Mouse (Mus musculus): ENCODE measurements around the gene Olfr573-ps1. TPM values are rescaled to one million over a fixed set of nuclear protein-coding genes. Genes with fewer than 3 reads are reported as not detected.

Olfr573-ps1 gene
- polyA plus RNA-seq, 1 experiment from 2014 or later = not detected

DNA sequence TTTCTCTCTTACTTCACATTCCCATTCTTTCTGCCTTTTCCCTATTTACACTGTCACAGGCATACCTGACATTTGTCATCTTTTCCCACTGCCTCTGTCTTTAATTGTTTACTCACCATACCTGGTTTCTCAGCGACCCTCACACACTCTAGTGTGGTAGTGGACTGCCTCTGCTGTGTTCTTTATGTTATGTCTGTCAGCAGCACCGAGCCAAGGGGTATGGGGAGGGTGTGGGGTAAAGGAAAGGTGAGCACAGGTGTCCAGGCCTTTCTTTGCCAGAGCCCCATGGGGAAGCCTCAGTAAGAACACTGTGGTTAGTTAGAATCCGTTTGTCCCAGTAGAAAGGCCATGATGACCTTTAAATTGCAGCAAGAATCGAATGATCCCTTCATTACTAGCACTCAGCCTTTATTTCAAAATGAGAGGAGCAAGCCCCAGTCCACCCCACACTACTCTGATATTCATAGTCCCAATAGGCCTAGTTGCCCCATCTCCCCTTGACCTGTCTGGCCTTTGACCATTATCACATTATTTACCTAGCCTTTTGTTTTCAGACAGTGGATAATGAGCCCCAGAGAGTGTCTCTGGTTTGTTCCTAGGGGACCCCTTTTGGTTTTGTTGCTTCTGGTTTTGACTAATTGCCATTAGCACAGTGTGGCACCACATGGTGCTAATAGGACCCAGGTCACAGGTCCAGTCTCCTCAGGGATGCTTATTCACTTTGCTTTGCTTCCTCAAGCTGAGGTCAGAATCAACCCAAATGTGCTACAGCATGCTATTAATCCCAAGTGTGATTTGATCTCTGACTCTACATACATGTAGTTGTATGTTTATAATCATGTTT lies 25.1 kb downstream of the Olfr573-ps1 start, which contains the start of gene Olfr571:
Gene Olfr571, minus strand, starts transcription at position 505 of the 844 bp plus-strand sequence.
- H3K4me1 ChIP-seq = no peaks in the 10 kb centered on the region
- H3K36me3 ChIP-seq = no peaks in the 10 kb centered on the region
- H3K9ac ChIP-seq = no peak within 1 kb of the TSS
- H3K9me3 ChIP-seq (replicated peaks) = no peaks in the 10 kb centered on the region
- H3K4me2 ChIP-seq = no peak within 1 kb of the TSS
- H3K27me3 ChIP-seq = no peaks in the 10 kb centered on the region
- ATAC-seq (replicated peaks; ENCODE audit: low FRiP score) = no peak
- WGBS = 54% methylated on average over 4 of the region's 4 CpGs
- H3K27ac ChIP-seq = no peak within 1 kb of the TSS
- H3K4me3 ChIP-seq (replicated peaks) = no peak within 1 kb of the TSS

DNA sequence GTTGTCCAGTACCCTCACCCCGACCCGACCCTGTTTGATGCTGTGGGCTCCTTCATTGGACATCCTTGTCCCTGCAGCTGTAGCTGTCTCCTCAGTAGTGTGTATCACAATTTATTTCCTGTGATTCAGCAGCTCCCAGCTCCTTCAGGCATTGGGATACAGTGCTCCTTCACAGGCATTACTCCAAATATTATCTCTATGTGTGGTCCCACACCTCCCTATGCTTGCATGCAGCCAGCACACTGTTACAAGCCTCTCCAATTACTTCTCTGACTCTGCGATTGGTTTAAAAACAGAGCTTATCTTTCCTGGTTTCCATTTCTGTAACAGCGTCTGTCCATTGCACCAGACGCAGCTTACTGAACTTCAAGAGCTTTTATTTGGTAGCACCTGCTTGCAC lies 26.0 kb downstream of the Olfr573-ps1 start:
- no peak for ATAC-seq (replicated peaks; ENCODE audit: low FRiP score)
- no peaks in the 10 kb centered on the region for H3K36me3 ChIP-seq
- H3K27me3 ChIP-seq = no peaks in the 10 kb centered on the region

GRCm38 (mm10) chr7:102915261-102915660 lies 27.1 kb downstream of the Olfr573-ps1 start:
- Histone ChIP-seq H3K27ac (no peak overlapping the region), H3K36me3 (no peaks in the 10 kb centered on the region), H3K4me1 (no peaks in the 10 kb centered on the region), H3K4me2 (no peak overlapping the region), H3K27me3 (no peaks in the 10 kb centered on the region), H3K9ac (no peak overlapping the region), H3K9me3 (replicated peaks) (no peaks in the 10 kb centered on the region), H3K4me3 (replicated peaks) (no peak overlapping the region)
- WGBS = 20% methylated on average over 1 of the region's 1 CpGs
- ATAC-seq (replicated peaks; ENCODE audit: low FRiP score) = no peak

More for the DNA sequence above, 26.0 kb downstream of the Olfr573-ps1 start:
- Histone ChIP-seq H3K9me3 (replicated peaks) (no peaks in the 10 kb centered on the region), H3K9ac (no peak overlapping the region), H3K4me2 (no peak overlapping the region), H3K27ac (no peak overlapping the region), H3K4me1 (no peaks in the 10 kb centered on the region), H3K4me3 (replicated peaks) (no peak overlapping the region)
- 58% methylated on average over 5 of the region's 5 CpGs for WGBS

Other genes with a start within 250 kb of the Olfr573-ps1 start
- not detected in 2 replicates for gene Olfr557, start 246.7 kb downstream of the Olfr573-ps1 start, polyA plus RNA-seq (2015; fragmentation: Nextera tagmentation; extraction: Ambion mirVana)
- gene Olfr558, start 240.4 kb downstream of the Olfr573-ps1 start, polyA plus RNA-seq (2015; fragmentation: Nextera tagmentation; extraction: Ambion mirVana) = 0.78 and 0.81 TPM in 2 replicates
- not detected in 2 replicates for gene Olfr33, start 223.5 kb downstream of the Olfr573-ps1 start, polyA plus RNA-seq (2015; fragmentation: Nextera tagmentation; extraction: Ambion mirVana)
- not detected in 2 replicates for gene Olfr559, start 215.1 kb downstream of the Olfr573-ps1 start, polyA plus RNA-seq (2015; fragmentation: Nextera tagmentation; extraction: Ambion mirVana)
- gene Olfr560, start 183.2 kb downstream of the Olfr573-ps1 start, polyA plus RNA-seq (2015; fragmentation: Nextera tagmentation; extraction: Ambion mirVana) = not detected in 2 replicates
- 0.27 and 0.48 TPM in 2 replicates for gene Olfr78, start 183.1 kb downstream of the Olfr573-ps1 start, polyA plus RNA-seq (2015; fragmentation: Nextera tagmentation; extraction: Ambion mirVana)
- not detected in 2 replicates for gene Olfr561, start 171.4 kb downstream of the Olfr573-ps1 start, polyA plus RNA-seq (2015; fragmentation: Nextera tagmentation; extraction: Ambion mirVana)
- not detected in 2 replicates for gene Olfr564, start 139.1 kb downstream of the Olfr573-ps1 start, polyA plus RNA-seq (2015; fragmentation: Nextera tagmentation; extraction: Ambion mirVana)
- gene Olfr566, start 83.8 kb downstream of the Olfr573-ps1 start, polyA plus RNA-seq (2015; fragmentation: Nextera tagmentation; extraction: Ambion mirVana) = not detected in 2 replicates
- not detected in 2 replicates for gene Olfr568, start 65.5 kb downstream of the Olfr573-ps1 start, polyA plus RNA-seq (2015; fragmentation: Nextera tagmentation; extraction: Ambion mirVana)
- not detected in 2 replicates for gene Olfr569, start 51.7 kb downstream of the Olfr573-ps1 start, polyA plus RNA-seq (2015; fragmentation: Nextera tagmentation; extraction: Ambion mirVana)
- gene Olfr570, start 48.0 kb downstream of the Olfr573-ps1 start, polyA plus RNA-seq (2015; fragmentation: Nextera tagmentation; extraction: Ambion mirVana) = not detected in 2 replicates
- not detected in 2 replicates for gene Olfr571, start 25.0 kb downstream of the Olfr573-ps1 start, polyA plus RNA-seq (2015; fragmentation: Nextera tagmentation; extraction: Ambion mirVana)
- not detected in 2 replicates for gene Olfr572, start 18.2 kb downstream of the Olfr573-ps1 start, polyA plus RNA-seq (2015; fragmentation: Nextera tagmentation; extraction: Ambion mirVana)
- gene Olfr574, start 5.9 kb upstream of the Olfr573-ps1 start, polyA plus RNA-seq (2015; fragmentation: Nextera tagmentation; extraction: Ambion mirVana) = not detected in 2 replicates
- not detected in 2 replicates for gene Olfr575, start 16.2 kb upstream of the Olfr573-ps1 start, polyA plus RNA-seq (2015; fragmentation: Nextera tagmentation; extraction: Ambion mirVana)
- not detected in 2 replicates for gene Olfr576, start 20.1 kb upstream of the Olfr573-ps1 start, polyA plus RNA-seq (2015; fragmentation: Nextera tagmentation; extraction: Ambion mirVana)
- not detected in 2 replicates for gene Olfr577, start 33.4 kb upstream of the Olfr573-ps1 start, polyA plus RNA-seq (2015; fragmentation: Nextera tagmentation; extraction: Ambion mirVana)
- not detected in 2 replicates for gene Olfr578, start 46.7 kb upstream of the Olfr573-ps1 start, polyA plus RNA-seq (2015; fragmentation: Nextera tagmentation; extraction: Ambion mirVana)
- gene Olfr582, start 95.4 kb upstream of the Olfr573-ps1 start, polyA plus RNA-seq (2015; fragmentation: Nextera tagmentation; extraction: Ambion mirVana) = not detected in 2 replicates
- not detected in 2 replicates for gene Olfr583, start 108.7 kb upstream of the Olfr573-ps1 start, polyA plus RNA-seq (2015; fragmentation: Nextera tagmentation; extraction: Ambion mirVana)
- gene Olfr584, start 139.3 kb upstream of the Olfr573-ps1 start, polyA plus RNA-seq (2015; fragmentation: Nextera tagmentation; extraction: Ambion mirVana) = not detected in 2 replicates
- not detected in 2 replicates for gene Olfr585, start 155.1 kb upstream of the Olfr573-ps1 start, polyA plus RNA-seq (2015; fragmentation: Nextera tagmentation; extraction: Ambion mirVana)
- gene Olfr586, start 183.1 kb upstream of the Olfr573-ps1 start, polyA plus RNA-seq (2015; fragmentation: Nextera tagmentation; extraction: Ambion mirVana) = not detected in 2 replicates
- gene Olfr588-ps1, start 198.3 kb upstream of the Olfr573-ps1 start, polyA plus RNA-seq (2015; fragmentation: Nextera tagmentation; extraction: Ambion mirVana) = not detected in 2 replicates
- not detected in 2 replicates for gene Olfr589, start 213.8 kb upstream of the Olfr573-ps1 start, polyA plus RNA-seq (2015; fragmentation: Nextera tagmentation; extraction: Ambion mirVana)
- not detected in 2 replicates for gene Olfr591, start 235.8 kb upstream of the Olfr573-ps1 start, polyA plus RNA-seq (2015; fragmentation: Nextera tagmentation; extraction: Ambion mirVana)
- gene Olfr592, start 242.2 kb upstream of the Olfr573-ps1 start, polyA plus RNA-seq (2015; fragmentation: Nextera tagmentation; extraction: Ambion mirVana) = not detected in 2 replicates

Measured in kidney, embryonic 15.5 days (tissue).